Mouse (Mus musculus) gastrocnemius, postnatal 10 days (tissue): ENCODE measurements around the gene Ankrd49. TPM values are rescaled to one million over a fixed set of nuclear protein-coding genes. Genes with fewer than 3 reads are reported as not detected.

Experiments
- DNase-seq: peaks from one replicate; pipeline ENCODE4 v3.0.0; 2021; ENCODE audit warnings: mixed read lengths
- total RNA-seq, 2 experiments: library from RNA; stranded (reverse); gene quantifications; 2 replicates each; pipeline ENCODE4 v1.2.3; 2021

Gene Ankrd49
- total RNA-seq, 2 experiments from 2014 or later: 8.6 to 10.0 TPM

- no peak for DNase-seq
These were observed 44.3 kb downstream of the Ankrd49 start, which contains the start of gene Piwil4 for GRCm38 (mm10) chr9:14740151-14740924. Piwil4 (minus strand) TSS chr9:14740733.

- no peak for DNase-seq
These were observed 45.0 kb downstream of the Ankrd49 start for GRCm38 (mm10) chr9:14739498-14740150.

GRCm38 (mm10) chr9:14730941-14731541 is 53.6 kb downstream of the Ankrd49 start:
- DNase-seq: no peak

Other genes starting within 250 kb of the Ankrd49 start
- 100 to 1,000 TPM; 271 to 282 TPM for gene Amotl1, start 139.8 kb downstream of the Ankrd49 start, total RNA-seq
- under 1 TPM; 0.09 to 0.20 TPM for gene Piwil4, start 44.1 kb downstream of the Ankrd49 start, total RNA-seq
- gene Fut4, start 32.5 kb downstream of the Ankrd49 start, total RNA-seq: under 1 TPM; 0.56 to 0.84 TPM
- not detected for gene 1700012B09Rik, start 13.8 kb downstream of the Ankrd49 start, total RNA-seq
- 10 to 100 TPM; 11.4 to 14.3 TPM for gene Mre11a, start 202 bp downstream of the Ankrd49 start, total RNA-seq
- under 1 TPM in 1 of 2 experiments, not detected in 1; 0.16 TPM for gene Gpr83, start 75.4 kb upstream of the Ankrd49 start, total RNA-seq
- not detected for gene Izumo1r, start 119.1 kb upstream of the Ankrd49 start, total RNA-seq